Mouse (Mus musculus): ENCODE data around the gene Mn1.

The Mn1 gene

GRCm38 (mm10) chr5:111431007-111431730, 14.0 kb downstream of the Mn1 start:
- DNase-seq (ENCODE audit: low spot score in 2 of 2): peak in 1 of 2 experiments; percentile 38

DNA sequence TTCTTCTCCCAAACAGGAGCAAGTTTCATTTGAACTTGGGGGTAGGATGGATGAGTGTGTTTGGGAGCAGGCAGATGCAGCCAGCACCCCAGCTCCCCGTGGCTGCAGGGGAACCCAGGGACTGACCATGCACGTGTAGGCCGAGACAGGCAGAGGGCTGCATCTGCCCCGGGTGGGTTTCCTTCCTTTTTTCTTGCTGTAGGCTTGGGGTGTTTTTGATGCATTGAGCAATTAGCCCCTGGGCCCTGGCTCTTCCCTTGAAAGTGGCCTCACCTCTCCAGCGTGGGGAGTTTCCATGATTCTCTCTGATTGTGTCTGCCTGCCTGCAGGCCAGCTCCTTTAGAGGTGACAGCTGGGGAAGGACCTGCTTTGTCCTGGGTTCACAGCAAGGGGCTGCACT, 15.7 kb downstream of the Mn1 start:
- no peak for DNase-seq (ENCODE audit: low spot score in 2 of 2)

- DNase-seq (ENCODE audit: low spot score in 2 of 2): no peak
Measured at GRCm38 (mm10) chr5:111434342-111434842, 17.2 kb downstream of the Mn1 start.

- DNase-seq (ENCODE audit: low spot score in 2 of 2): no peak
Measured at GRCm38 (mm10) chr5:111436260-111436659, 19.1 kb downstream of the Mn1 start.

GRCm38 (mm10) chr5:111437205-111437604, 20.0 kb downstream of the Mn1 start:
- no peak for DNase-seq (ENCODE audit: low spot score in 2 of 2)

- DNase-seq (ENCODE audit: low spot score in 2 of 2): no peak
Measured at GRCm38 (mm10) chr5:111438336-111438735, 21.2 kb downstream of the Mn1 start.

GRCm38 (mm10) chr5:111438821-111439220, 21.7 kb downstream of the Mn1 start:
- DNase-seq (ENCODE audit: low spot score in 2 of 2): no peak

- DNase-seq (ENCODE audit: low spot score in 2 of 2): no peak
Measured at GRCm38 (mm10) chr5:111440264-111440663, 23.1 kb downstream of the Mn1 start.

DNA sequence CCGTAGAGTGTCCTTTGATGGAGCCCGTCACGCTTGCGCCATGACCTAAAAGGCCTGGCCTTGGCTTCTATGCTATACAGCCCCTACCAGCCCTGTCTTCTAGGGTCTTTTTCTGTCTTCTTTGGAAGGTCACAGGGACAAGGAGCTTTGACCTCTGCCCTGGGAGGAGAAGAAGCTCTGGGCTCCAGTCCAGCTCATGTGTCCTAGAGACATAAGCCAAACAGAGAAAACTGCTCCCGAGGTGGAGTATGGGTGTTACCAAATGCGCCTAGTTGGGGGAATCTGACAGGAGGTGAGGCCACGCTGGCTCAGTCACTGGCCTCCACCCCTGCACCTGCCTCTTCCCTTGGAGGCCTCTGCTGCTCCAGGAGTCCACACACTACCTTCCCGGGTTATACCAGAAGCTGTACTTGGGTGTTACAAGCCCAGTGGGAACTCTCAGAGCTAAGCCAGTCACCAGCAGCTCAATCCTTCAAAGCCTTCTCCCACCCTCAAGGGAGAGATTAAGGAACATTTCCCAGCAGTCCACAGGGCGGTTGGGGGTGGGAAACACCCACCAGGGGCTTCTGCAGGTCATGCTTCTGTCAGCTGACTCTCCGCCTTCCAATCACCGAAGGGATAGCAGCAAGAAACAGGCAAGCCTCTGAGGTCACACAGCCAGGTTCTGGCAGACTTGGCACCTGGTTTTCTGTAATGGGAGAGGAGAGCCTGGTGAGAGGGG, 25.1 kb downstream of the Mn1 start:
- DNase-seq (ENCODE audit: low spot score in 2 of 2): no peak

- no peak for DNase-seq (ENCODE audit: low spot score in 2 of 2)
Measured at GRCm38 (mm10) chr5:111443636-111444035, 26.5 kb downstream of the Mn1 start.

DNA sequence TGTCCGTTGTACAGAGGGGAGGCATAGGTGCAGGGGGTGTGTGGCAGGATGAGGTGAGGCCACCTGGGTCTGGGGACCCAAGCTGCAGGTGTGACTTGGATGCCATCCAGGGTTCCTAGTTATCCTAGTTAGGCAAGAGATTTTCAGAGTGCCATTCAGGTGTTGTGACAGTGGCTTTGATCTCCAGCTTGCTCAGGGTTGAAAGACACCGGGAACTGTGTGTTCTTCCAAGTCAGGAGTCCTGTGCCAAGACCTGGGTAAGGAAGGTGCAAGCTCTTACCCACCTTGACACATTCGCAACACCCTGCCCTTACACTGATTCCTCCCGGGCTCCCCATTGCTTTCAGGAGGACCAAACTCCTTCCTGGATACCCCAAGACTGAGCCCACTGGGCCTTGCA, 27.2 kb downstream of the Mn1 start:
- no peak for DNase-seq (ENCODE audit: low spot score in 2 of 2)

GRCm38 (mm10) chr5:111446652-111447051, 29.5 kb downstream of the Mn1 start:
- DNase-seq (ENCODE audit: low spot score in 2 of 2): no peak

DNA sequence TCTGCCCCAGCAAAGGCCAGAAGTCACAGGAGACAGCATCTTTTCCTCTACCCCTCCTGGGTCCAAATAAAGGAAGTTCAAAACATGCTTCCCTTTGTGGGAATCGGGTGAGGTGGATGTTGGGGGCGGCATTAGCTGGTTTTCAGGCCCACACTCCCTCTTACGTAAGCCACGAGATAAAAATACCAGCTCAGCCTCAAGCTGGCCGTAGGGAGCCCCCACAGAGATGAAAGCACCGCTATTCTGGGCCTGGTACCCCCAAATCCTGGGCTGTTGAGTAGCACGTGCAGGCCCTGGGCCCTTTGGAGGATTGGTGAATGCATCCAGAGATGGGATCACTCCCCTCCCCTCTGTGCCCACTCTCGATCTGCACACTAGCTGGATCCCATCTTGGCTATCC, 32.5 kb downstream of the Mn1 start:
- DNase-seq (ENCODE audit: low spot score in 2 of 2): no peak

- DNase-seq (ENCODE audit: low spot score in 2 of 2): no peak
Measured at GRCm38 (mm10) chr5:111454240-111454639, 37.1 kb downstream of the Mn1 start.

DNA sequence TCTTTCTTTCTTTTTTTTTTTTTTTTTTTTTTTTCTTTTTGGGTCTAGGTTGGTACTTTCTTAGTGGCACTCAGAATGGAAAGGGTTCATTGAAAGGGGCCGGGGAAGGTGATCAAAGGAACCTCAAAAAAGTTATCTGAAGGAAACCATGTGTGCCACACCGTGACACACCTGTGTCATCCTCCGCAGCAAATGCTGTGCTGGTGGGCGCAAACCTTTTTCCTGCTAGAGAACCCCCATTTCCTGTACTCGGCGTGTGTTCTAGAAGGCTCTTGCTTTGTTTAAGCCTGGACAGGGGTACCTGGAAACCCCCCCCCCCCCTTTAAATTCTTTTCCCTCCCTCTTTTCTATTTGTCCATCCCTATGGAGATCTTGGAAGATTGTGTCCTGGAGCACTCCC, 37.7 kb downstream of the Mn1 start:
- no peak for DNase-seq (ENCODE audit: low spot score in 2 of 2)

DNA sequence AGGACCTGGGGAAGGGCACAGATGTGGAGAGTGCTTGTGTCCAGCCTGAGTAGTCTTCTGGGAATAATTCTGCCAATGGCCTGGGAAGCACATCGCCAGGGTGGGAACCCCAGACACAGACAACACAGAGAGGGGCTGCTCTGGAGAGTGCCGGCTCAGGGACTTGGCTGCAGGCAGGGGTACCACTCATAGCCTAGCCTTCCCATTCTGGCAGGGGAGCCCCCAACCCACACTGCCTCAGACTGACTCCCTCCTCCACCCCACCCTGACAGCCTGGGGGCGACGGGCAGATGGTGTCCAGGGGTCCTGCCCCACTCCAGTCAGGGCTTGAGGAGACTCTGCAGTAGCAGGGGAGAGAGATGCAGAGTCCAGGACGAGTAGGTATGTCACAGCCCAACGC, 41.5 kb downstream of the Mn1 start:
- no peak for DNase-seq (ENCODE audit: low spot score in 2 of 2)

GRCm38 (mm10) chr5:111465811-111466299, 48.7 kb downstream of the Mn1 start:
- DNase-seq (ENCODE audit: low spot score in 2 of 2): no peak

DNA sequence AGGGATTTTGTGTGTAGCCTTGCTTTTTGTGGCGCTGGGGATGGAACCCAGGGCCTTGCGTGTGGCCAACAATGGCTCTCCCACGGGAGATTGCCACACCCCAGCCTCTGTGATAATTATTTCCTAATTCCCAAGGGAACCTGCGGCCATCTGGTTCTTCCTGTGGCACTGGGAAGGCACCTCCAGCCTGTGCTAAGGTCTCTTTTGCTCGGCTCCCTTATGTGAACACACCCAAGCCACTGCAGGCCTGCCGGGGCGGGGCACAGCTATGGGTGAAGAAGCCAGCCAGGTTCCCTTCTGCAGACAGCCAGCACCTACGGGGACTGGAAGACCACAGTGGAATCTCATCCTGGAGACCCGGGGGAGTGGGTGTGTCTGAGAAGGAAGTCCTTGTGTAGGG, 49.3 kb downstream of the Mn1 start:
- DNase-seq (ENCODE audit: low spot score in 2 of 2): no peak

- DNase-seq (ENCODE audit: low spot score in 2 of 2): no peak
Measured at GRCm38 (mm10) chr5:111467699-111468098, 50.5 kb downstream of the Mn1 start.

DNA sequence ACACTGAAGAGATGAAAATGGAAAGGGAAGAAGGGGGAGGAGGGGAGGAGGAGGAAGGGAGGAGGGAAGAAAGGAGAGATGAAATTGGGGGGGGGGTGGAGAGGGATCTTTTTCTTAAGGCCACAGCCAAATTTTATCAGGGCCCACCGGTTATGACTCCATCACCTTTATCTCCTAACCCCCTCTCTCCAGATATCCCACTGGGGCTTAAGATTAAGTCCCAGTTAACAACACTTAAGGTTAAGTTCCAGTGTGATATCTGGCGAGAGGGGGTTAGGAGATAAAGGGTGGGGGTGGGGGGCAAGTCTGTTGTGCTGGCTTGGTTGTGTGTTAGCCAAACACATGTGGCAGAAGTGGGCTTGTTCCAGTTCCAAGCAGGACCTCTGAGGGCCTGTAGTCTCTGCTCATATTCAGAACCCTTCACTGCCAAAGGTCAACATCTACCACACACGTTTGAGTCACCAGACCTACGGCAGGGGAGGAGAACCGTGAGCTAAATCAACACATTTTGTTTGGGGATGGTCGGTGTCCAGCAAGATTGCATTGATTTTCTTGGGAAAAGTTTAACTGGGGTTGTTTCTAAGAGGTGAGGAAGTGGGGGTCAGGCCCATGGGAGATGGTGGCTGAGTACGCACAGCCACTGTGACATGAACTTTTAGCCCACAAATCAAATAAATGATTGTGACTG, 52.2 kb downstream of the Mn1 start:
- no peak for DNase-seq (ENCODE audit: low spot score in 2 of 2)

GRCm38 (mm10) chr5:111470875-111471274, 53.7 kb downstream of the Mn1 start:
- DNase-seq (ENCODE audit: low spot score in 2 of 2): no peak

DNA sequence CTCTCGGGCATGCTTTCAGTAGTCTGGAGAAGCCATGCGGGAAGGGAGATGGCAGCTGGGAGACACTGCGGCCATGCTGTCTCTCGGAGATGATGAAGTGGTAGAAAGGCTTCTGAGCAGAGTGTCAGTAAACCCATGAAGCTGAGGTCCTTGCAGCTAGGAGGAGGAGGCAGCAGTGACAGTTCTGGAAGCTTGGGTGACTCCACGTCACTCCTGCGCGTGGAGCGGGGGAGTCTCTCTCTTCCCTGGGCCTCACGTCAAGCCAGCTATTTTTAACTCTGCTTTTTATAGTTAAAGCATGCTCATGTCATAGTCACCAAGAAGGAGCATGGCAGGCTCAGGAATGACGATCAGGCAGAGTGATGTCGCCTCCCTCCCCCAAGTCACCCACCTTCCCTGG, 56.3 kb downstream of the Mn1 start:
- no peak for DNase-seq (ENCODE audit: low spot score in 2 of 2)

Measured in urinary bladder, postnatal 4 days (tissue).